Mouse (Mus musculus) neural tube, embryonic 15.5 days (tissue): ENCODE results near the gene Erich6b. TPM values are rescaled to one million over a fixed set of nuclear protein-coding genes. Genes with fewer than 3 reads are reported as not detected.

ENCODE experiments used
- ATAC-seq: fragments of 200-750 bp; cut with Nextera tagmentation; 2 replicates; pipeline ENCODE4 v1.8.0; 2017; ENCODE audit warnings: mild to moderate bottlenecking, moderate TSS enrichment, moderate library complexity; ENCODE audit not compliant: low FRiP score
- H3K27ac ChIP-seq: fragments of 300-500 bp; sonication (generic); replicated peaks from 2 replicates; pipeline ENCODE4 v1.5.1; 2015; ENCODE audit warnings: mild to moderate bottlenecking, inconsistent platforms
- H3K27me3 ChIP-seq: fragments of 300-500 bp; sonication (generic); replicated peaks from 2 replicates; pipeline ENCODE4 v1.6.1; 2015; ENCODE audit warnings: inconsistent platforms
- H3K36me3 ChIP-seq: fragments of 300-500 bp; sonication (generic); 2 replicates; pipeline ENCODE4 v1.6.1; 2015; ENCODE audit warnings: inconsistent platforms
- H3K4me1 ChIP-seq: fragments of 300-500 bp; sonication (generic); 2 replicates; pipeline ENCODE4 v1.6.1; 2015; ENCODE audit warnings: inconsistent platforms
- H3K4me2 ChIP-seq: fragments of 300-500 bp; sonication (generic); 2 replicates; pipeline ENCODE4 v1.6.1; 2015; ENCODE audit warnings: inconsistent platforms, mild to moderate bottlenecking, moderate library complexity
- H3K4me3 ChIP-seq: fragments of 300-500 bp; sonication (generic); replicated peaks from 2 replicates; pipeline ENCODE4 v1.5.1; 2015; ENCODE audit warnings: mild to moderate bottlenecking, inconsistent platforms
- H3K9ac ChIP-seq: fragments of 300-500 bp; sonication (generic); replicated peaks from 2 replicates; pipeline ENCODE4 v1.6.1; 2015; ENCODE audit warnings: mild to moderate bottlenecking, inconsistent platforms
- H3K9me3 ChIP-seq: fragments of 300-500 bp; sonication (generic); replicated peaks from 2 replicates; pipeline ENCODE4 v1.6.1; 2016; ENCODE audit warnings: inconsistent platforms
- WGBS: fragments of 180-500 bp; shearing (Covaris S2); methylation state at CpG from one replicate; pipeline ENCODE4 v1.1.7; 2015; ENCODE audit warnings: mixed read lengths; 5-methylcytosine and 5-hydroxymethylcytosine counted together
- polyA plus RNA-seq: library from polyadenylated mRNA; unstranded; fragments of >200 nt; fragmentation: Nextera tagmentation; extraction: Ambion mirVana; gene quantifications from 2 replicates; pipeline ENCODE4 v1.2.1, GENCODE M21; 2015

The Erich6b gene
- polyA plus RNA-seq, 1 experiment from 2014 or later, result not detected

DNA sequence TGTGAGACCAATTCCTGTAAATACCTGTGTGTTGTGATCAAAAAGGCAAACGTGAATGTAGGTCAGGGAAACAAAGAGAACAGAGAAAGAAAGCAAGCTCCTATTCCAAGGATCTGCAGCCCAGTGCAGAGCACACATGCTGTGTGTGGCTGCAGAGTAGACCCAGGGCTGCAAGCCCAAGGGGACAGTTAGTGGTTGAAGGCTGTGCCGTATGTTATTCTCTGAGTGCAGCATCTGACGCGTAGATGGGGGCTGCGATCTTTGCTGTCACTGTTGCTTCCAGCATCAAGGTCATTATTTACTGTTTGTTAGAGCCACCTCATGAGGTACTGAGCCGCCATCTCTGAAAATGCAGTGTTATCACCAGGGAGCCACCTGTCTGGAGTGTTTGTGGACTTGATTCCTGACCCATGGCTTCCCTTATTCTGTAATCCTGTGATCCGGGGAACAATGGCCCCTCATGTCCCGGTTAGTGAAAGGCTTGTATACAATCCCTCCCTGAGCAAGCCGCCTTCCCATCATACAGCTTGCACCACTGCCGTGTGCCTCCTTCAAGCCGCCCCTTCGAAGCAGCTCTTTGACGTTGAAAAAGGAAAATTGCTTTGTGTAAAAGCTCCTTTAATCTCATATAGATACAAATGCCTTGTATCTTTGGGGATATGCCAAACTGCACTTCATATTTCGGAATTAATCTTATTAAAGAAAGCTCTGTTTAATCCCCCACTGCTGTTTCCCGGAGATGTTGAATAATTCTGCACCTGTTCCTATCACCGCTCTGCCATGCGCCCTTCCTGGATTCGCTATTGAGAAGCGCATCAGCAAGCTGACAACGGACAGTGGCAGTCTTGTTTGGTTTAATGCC lies 5.1 kb downstream of the Erich6b start:
- H3K36me3 ChIP-seq, result no peaks in the 10 kb centered on the region
- H3K4me2 ChIP-seq, result no peak overlapping the region
- H3K9ac ChIP-seq, result no peak overlapping the region
- 35% methylated on average over 20 of the region's 20 CpGs for WGBS
- H3K27me3 ChIP-seq, result no peaks in the 10 kb centered on the region
- no peak overlapping the region for H3K4me3 ChIP-seq
- 0 out of 2 replicates have a peak overlapping the region, but pooled peaks have one; percentile 3 for H3K27ac ChIP-seq
- no peaks in the 10 kb centered on the region for H3K9me3 ChIP-seq
- H3K4me1 ChIP-seq, result peaks cover 18% of the 10 kb centered on the region
- ATAC-seq, result peak; percentile 63; the same call in 1 of the 2 replicates

DNA sequence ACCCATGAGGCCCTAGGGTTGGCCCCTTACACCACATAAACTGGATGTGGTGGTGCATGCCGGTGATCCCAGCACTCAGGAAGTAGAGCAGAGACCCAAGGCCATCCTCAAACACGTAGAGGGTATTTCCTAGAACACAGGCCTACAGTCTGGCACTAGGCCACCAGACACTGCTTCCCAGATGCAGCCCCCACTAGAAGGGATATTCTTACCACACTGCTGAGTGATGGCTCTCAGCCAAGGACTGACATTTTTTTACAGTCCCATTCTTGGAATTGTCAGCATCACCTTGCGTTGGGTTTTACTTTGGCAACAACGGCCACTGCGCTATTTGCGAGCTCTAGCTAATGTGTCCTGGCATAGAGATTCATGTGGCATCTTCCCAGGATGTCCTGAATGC lies 18.9 kb downstream of the Erich6b start:
- Histone ChIP-seq H3K4me3 (no peak overlapping the region), H3K27me3 (no peaks in the 10 kb centered on the region), H3K9ac (no peak overlapping the region), H3K4me2 (no peak overlapping the region), H3K4me1 (peaks cover 11% of the 10 kb centered on the region), H3K36me3 (no peaks in the 10 kb centered on the region), H3K9me3 (no peaks in the 10 kb centered on the region), H3K27ac (no peak overlapping the region)
- WGBS, result 64% methylated on average over 6 of the region's 6 CpGs
- ATAC-seq, result peak; percentile 64; the same call in 1 of the 2 replicates

DNA sequence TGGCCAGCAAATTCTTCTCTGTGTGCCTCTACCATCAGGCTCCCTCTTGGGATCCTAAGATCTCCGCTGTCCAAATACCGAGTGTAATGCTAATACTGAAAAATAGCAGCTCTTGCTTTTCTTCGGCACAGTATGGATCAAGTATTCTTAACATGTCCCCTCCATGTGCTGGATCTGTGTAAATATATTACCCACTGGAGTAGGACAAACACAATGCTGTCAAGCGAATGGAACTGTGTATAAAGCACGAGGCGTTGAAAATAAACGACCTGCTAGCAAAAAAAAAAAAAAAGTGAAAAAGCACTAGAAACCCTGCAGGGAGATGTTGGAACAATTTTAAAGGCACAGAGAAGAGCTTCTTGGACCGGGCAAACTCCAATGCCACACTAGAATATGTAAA lies 19.5 kb downstream of the Erich6b start:
- peak; percentile 58; the same call in 1 of the 2 replicates for ATAC-seq

DNA sequence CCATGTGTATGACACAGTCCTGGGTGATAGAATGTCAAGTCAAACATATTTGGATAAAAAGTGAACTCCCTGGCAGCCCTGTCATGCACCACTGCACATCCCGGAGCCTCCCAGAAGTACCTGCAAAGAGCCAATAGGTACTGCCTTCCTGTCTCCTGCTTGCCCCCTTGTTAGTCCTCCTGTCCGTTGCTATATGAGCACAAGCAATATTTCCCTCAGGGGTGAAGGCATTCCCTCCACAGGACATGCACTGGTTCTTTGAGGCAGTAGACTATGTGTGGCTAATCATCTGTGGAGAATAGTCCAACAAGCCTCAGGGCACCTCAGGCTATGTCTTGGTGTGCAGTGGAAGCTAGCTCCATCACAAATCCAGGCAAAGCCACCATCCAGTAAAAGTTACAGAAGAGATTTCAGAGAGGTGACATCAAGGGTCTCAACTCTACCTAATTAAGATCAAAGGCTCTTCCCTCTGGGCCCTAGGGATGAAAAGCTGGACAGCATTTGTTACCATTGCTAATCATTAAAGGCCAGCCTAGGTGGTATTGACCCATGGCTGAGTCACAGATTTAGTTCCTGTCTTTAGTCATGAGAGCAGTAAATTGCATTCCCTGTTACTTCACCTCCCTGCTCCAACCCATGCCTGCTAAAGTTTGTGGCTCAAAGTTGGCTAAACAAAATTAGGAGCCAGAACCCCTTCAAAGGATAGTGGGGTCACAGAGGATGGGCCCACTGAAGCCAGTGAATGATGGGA lies 23.5 kb downstream of the Erich6b start:
- no peaks in the 10 kb centered on the region for H3K9me3 ChIP-seq
- no peak overlapping the region for H3K9ac ChIP-seq
- H3K4me3 ChIP-seq, result no peak overlapping the region
- WGBS, result 85% methylated on average over 2 of the region's 2 CpGs
- no peak overlapping the region for H3K27ac ChIP-seq
- H3K36me3 ChIP-seq, result no peaks in the 10 kb centered on the region
- ATAC-seq, result no peak
- H3K4me2 ChIP-seq, result no peak overlapping the region
- H3K27me3 ChIP-seq, result no peaks in the 10 kb centered on the region
- H3K4me1 ChIP-seq, result peaks cover 10% of the 10 kb centered on the region

More for the DNA sequence above, 19.5 kb downstream of the Erich6b start:
- H3K9ac ChIP-seq, result no peak overlapping the region
- no peak overlapping the region for H3K27ac ChIP-seq
- H3K27me3 ChIP-seq, result no peaks in the 10 kb centered on the region
- 23% methylated on average over 8 of the region's 8 CpGs for WGBS
- H3K36me3 ChIP-seq, result no peaks in the 10 kb centered on the region
- no peak overlapping the region for H3K4me3 ChIP-seq
- no peak overlapping the region for H3K4me2 ChIP-seq
- peaks cover 11% of the 10 kb centered on the region for H3K4me1 ChIP-seq
- no peaks in the 10 kb centered on the region for H3K9me3 ChIP-seq

DNA sequence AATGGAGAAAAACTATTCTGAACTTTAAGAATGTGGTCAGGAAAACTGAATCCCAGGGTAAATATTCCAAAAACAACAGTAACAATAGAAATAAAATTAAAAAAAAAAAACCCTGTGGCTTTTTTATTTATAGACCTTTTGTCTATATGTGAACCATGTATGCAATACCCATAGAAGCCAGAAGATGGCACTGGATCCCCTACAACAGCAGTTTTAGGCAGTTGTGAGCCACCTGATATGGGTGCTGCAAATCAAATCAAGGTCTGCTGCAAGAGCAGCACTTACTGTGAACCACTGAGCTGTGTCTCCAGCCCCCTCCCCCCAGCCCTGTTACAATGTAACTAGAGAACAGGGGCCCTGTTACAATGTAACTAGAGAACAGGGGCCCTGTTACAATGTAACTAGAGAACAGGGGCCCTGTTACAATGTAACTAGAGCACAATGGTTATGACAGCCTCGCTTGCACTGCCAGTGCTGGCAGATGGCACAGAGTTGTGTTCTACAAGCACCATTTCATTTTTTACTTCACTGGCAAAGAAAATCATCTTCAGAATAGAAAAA lies 27.1 kb downstream of the Erich6b start:
- H3K4me2 ChIP-seq, result no peak overlapping the region
- H3K9ac ChIP-seq, result no peak overlapping the region
- no peak overlapping the region for H3K4me3 ChIP-seq
- ATAC-seq, result no peak
- H3K9me3 ChIP-seq, result no peaks in the 10 kb centered on the region
- no peaks in the 10 kb centered on the region for H3K4me1 ChIP-seq
- no peaks in the 10 kb centered on the region for H3K27me3 ChIP-seq
- 61% methylated on average over 1 of the region's 1 CpGs for WGBS
- no peak overlapping the region for H3K27ac ChIP-seq
- H3K36me3 ChIP-seq, result no peaks in the 10 kb centered on the region

DNA sequence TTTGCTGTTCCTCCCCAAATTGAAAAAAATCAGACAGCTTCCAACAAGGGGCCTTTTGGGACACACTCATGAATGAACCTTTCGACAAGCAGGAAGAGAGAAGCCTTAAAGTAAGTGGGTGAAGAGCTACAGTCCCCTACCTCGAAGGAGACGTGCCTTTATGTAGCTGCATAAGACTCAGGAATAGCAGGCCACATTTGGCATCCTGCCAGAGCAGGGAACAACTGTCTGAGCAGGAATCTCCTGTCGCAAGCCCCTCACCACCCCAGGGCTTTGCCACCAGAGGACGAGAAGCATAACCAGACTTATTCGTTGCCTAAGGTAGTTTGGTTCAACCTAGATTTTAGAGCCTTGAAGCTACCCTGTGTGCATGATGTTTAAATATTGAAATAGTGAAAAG lies 34.3 kb downstream of the Erich6b start:
- no peak overlapping the region for H3K4me3 ChIP-seq
- no peak overlapping the region for H3K27ac ChIP-seq
- H3K4me1 ChIP-seq, result peaks cover 4% of the 10 kb centered on the region; the same call in 1 of the 2 replicates
- 34% methylated on average over 6 of the region's 6 CpGs for WGBS
- no peaks in the 10 kb centered on the region for H3K27me3 ChIP-seq
- H3K36me3 ChIP-seq, result no peaks in the 10 kb centered on the region
- H3K9ac ChIP-seq, result no peak overlapping the region
- ATAC-seq, result no peak
- no peaks in the 10 kb centered on the region for H3K9me3 ChIP-seq
- no peak overlapping the region for H3K4me2 ChIP-seq

DNA sequence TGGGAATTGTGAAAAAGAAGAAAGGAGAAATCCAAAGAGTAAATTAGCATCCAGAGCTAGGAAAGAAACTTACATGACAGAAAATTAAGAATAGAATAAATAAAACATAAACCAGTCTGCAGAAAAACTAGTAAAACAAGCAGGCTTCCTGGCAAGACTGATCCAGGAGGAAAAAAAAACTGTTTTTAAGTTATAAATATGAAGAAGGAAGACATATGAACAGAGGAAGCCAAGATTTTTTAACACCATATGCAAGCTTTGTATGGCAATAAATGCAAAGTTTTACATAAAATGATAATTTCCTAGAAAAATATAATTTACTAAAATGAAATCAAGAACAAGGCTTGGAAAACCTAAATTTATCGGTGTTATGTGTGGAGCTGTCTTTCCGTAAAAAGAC lies 48.4 kb downstream of the Erich6b start:
- Histone ChIP-seq H3K36me3 (no peaks in the 10 kb centered on the region), H3K9ac (no peak overlapping the region), H3K4me1 (no peaks in the 10 kb centered on the region), H3K27ac (no peak overlapping the region), H3K9me3 (no peaks in the 10 kb centered on the region), H3K4me3 (no peak overlapping the region), H3K4me2 (no peak overlapping the region), H3K27me3 (no peaks in the 10 kb centered on the region)
- no peak for ATAC-seq
- WGBS, result 85% methylated on average over 2 of the region's 2 CpGs

DNA sequence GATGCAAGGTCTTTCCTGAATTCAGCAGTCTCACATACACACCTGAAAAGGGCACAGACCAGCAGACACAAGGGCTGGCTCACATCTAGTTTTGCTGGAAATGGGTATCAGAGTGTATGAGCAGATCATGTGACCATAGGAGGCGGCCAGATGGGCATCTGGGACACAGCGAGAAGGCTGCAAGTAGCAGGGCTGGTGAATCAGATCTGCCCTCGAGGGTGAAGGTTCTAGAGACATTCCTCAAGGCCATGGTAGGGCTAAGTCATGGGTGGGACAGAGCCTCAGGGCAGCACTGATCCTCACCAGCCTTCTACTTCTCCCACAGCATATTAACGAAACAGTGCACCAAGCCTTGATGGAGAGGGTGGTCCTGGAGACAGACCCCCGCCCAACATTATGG lies 54.0 kb downstream of the Erich6b start:
- no peak overlapping the region for H3K27ac ChIP-seq
- 84% methylated on average over 5 of the region's 5 CpGs for WGBS
- H3K27me3 ChIP-seq, result no peaks in the 10 kb centered on the region
- ATAC-seq, result no peak
- H3K9ac ChIP-seq, result no peak overlapping the region
- H3K4me3 ChIP-seq, result no peak overlapping the region
- H3K4me2 ChIP-seq, result no peak overlapping the region
- H3K9me3 ChIP-seq, result no peaks in the 10 kb centered on the region
- no peaks in the 10 kb centered on the region for H3K4me1 ChIP-seq
- H3K36me3 ChIP-seq, result peaks cover 2% of the 10 kb centered on the region; the same call in 1 of the 2 replicates

DNA sequence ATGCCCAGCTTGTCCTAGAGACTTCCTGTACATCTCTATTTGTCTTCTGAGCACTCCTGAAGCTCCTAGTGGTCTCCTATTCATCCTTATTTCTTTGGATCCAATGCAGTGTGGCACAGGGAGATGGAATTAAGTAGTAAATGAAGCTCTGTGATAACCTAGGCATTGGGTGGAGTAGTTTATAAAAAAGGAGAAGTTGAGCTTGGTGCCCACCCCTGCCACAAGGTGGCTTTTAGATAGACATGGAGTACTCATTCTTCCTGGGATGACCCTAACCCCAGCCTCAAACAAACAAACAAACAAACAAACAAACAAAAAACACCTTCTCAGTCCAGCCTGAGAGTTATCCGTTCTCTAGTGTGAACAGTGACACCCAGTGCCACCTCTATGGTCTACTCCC lies 55.9 kb downstream of the Erich6b start:
- no peak overlapping the region for H3K9ac ChIP-seq
- H3K27me3 ChIP-seq, result no peaks in the 10 kb centered on the region
- peaks cover 8% of the 10 kb centered on the region for H3K36me3 ChIP-seq
- no peaks in the 10 kb centered on the region for H3K4me1 ChIP-seq
- no peak overlapping the region for H3K4me2 ChIP-seq
- WGBS, result 90% methylated on average over 1 of the region's 1 CpGs
- no peak overlapping the region for H3K27ac ChIP-seq
- H3K4me3 ChIP-seq, result no peak overlapping the region
- no peaks in the 10 kb centered on the region for H3K9me3 ChIP-seq
- no peak for ATAC-seq

DNA sequence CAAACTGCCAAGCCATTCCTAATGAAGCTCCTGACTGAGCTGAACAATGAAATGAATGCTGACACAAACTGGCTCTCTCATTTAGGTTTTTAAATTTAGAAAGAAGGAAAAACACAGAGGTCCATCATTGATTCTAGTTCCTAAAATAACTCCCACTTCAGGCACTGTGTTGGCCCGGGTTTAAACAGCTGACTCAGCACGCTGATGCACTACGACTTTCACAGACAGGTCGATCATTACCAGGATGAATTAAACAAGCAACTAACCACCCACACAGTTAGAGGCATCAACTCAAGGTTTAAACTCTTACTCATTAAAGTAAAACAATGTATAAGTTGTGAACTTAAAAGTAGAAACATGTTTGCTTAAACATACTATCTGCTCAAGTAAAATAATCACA lies 64.6 kb downstream of the Erich6b start:
- no peak for ATAC-seq
- Histone ChIP-seq H3K36me3 (peaks cover 42% of the 10 kb centered on the region), H3K9ac (no peak overlapping the region), H3K4me3 (no peak overlapping the region), H3K9me3 (no peaks in the 10 kb centered on the region), H3K27me3 (no peaks in the 10 kb centered on the region), H3K4me1 (peaks cover 5% of the 10 kb centered on the region; the same call in 1 of the 2 replicates), H3K4me2 (no peak overlapping the region), H3K27ac (no peak overlapping the region)
- 82% methylated on average over 4 of the region's 4 CpGs for WGBS

DNA sequence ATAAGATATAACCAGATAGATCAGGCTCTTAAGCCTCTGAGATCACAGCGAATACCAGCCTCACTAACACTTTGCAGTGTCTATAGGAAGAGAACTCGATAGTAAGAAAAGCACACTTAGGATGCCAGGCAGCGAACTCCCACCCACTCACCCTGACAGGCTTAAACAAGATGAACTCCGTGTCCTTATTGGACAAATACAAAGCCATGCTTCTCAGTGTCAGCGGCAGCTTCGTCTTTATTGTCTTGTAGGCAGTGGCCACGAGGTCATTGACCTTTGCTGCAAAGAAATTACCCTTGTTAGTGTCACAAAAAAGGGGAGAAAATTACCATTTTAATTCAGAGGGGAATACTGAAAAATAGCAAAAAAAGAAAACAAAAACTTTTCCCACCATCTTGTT lies 65.7 kb downstream of the Erich6b start:
- H3K27me3 ChIP-seq, result no peaks in the 10 kb centered on the region
- no peak overlapping the region for H3K27ac ChIP-seq
- H3K4me1 ChIP-seq, result peaks cover 5% of the 10 kb centered on the region; the same call in 1 of the 2 replicates
- no peak overlapping the region for H3K9ac ChIP-seq
- no peak for ATAC-seq
- H3K36me3 ChIP-seq, result peaks cover 52% of the 10 kb centered on the region
- no peaks in the 10 kb centered on the region for H3K9me3 ChIP-seq
- no peak overlapping the region for H3K4me3 ChIP-seq
- no peak overlapping the region for H3K4me2 ChIP-seq
- 14% methylated on average over 7 of the region's 7 CpGs for WGBS
